Mouse (Mus musculus): Measurements from ENCODE around the gene 4430402I18Rik. TPM values are rescaled to one million over a fixed set of nuclear protein-coding genes. Genes with fewer than 3 reads are reported as not detected.

The 4430402I18Rik gene
- total RNA-seq, 4 experiments from 2014 or later = 4.8 to 11.1 (median 6.9) TPM

Other genes with a start within 250 kb of the 4430402I18Rik start
- 100 to 1,000 TPM; 120 to 146 (median 132) TPM for gene Slc1a1, start 132.8 kb downstream of the 4430402I18Rik start, total RNA-seq (2022)
- gene Plpp6, start 3.8 kb downstream of the 4430402I18Rik start, total RNA-seq (2022) = 10 to 100 TPM; 50.5 to 57.9 (median 52.1) TPM
- 100 to 1,000 TPM; 110 to 130 (median 117) TPM for gene Cdc37l1, start 22.6 kb upstream of the 4430402I18Rik start, total RNA-seq (2022)
- gene Ak3, start 80.2 kb upstream of the 4430402I18Rik start, total RNA-seq (2022) = 10 to 100 TPM; 49.3 to 55.6 (median 52.0) TPM
- gene Rcl1, start 133.6 kb upstream of the 4430402I18Rik start, total RNA-seq (2022) = 10 to 100 TPM; 20.0 to 22.3 (median 20.7) TPM

Data from layer of hippocampus, adult 8-10 months (tissue).